Mouse (Mus musculus): ENCODE measurements at regions not wholly inside any gene's neighbourhood (a gene's known extent, or its start where the extent isn't known, plus 50 kb on each side); places are given as distances from the start of the nearest gene placed in this dataset.

DNA sequence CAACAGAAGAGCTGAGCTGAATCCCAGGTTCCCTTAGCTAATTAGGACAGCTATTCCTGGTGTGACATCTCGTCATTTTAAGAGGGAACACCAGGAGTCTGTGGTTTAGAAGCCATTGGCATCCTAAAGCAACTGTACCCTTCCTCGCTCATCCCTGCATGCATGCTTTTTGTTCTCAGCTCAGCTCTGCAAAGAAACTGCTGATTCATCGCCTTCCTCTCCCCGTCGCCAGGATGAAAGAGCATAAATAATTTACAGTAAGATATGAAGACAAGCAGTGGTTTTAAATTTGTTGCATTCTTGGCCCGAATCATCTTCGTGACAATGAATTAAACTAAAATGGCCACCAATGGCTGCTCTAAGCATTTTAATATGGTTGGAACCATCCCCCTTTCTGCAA lies 1272.9 kb downstream of the Synb start:
- TF ChIP-seq CTCF (IDR thresholded peaks at IDR 0.05; ENCODE audit: borderline replicate concordance, control insufficient read depth, extremely low read depth, insufficient read depth, low read length, poor library complexity) (no peak), POLR2A (IDR thresholded peaks at IDR 0.05; ENCODE audit: control insufficient read depth, extremely low read depth, insufficient read depth, low read length, poor library complexity) (no peak)

All from thymus, adult 2 months (tissue).